Mouse (Mus musculus): ENCODE measurements around the gene Hdgfl3. TPM values are rescaled to one million over a fixed set of nuclear protein-coding genes. Genes with fewer than 3 reads are reported as not detected.

Gene Hdgfl3
- polyA plus RNA-seq, 1 experiment from 2014 or later = 14.0 TPM

- WGBS = 5% methylated on average over 5 of the region's 5 CpGs
- peaks cover 22% of the 10 kb centered on the region for H3K27me3 ChIP-seq
Observed at GRCm38 (mm10) chr7:81934806-81935205, 533 bp upstream of the Hdgfl3 start.

GRCm38 (mm10) chr7:81933601-81934266 lies 539 bp downstream of the Hdgfl3 start:
- peaks cover 15% of the 10 kb centered on the region for H3K4me1 ChIP-seq
- H3K9me3 ChIP-seq (replicated peaks) = no peaks in the 10 kb centered on the region
- H3K36me3 ChIP-seq = no peaks in the 10 kb centered on the region
- H3K4me2 ChIP-seq = peak overlapping the region; percentile 84
- ATAC-seq (replicated peaks; ENCODE audit: low FRiP score) = peak; percentile 84
- WGBS = under 1% methylated on average over 103 of the region's 103 CpGs
- peak overlapping the region; percentile 86 for H3K4me3 ChIP-seq (replicated peaks)
- H3K27ac ChIP-seq = peak overlapping the region; percentile 87
- peaks cover 22% of the 10 kb centered on the region for H3K27me3 ChIP-seq
- H3K9ac ChIP-seq = peak overlapping the region; percentile 87

More at GRCm38 (mm10) chr7:81934806-81935205, 533 bp upstream of the Hdgfl3 start:
- peaks cover 15% of the 10 kb centered on the region for H3K4me1 ChIP-seq
- H3K9me3 ChIP-seq (replicated peaks) = no peaks in the 10 kb centered on the region
- H3K36me3 ChIP-seq = no peaks in the 10 kb centered on the region
- H3K4me3 ChIP-seq (replicated peaks) = peak overlapping the region; percentile 86
- peak overlapping the region; percentile 87 for H3K27ac ChIP-seq
- peak overlapping the region; percentile 84 for H3K4me2 ChIP-seq
- peak overlapping the region; percentile 87 for H3K9ac ChIP-seq
- no peak; the same call in 1 of the 2 replicates for ATAC-seq (replicated peaks; ENCODE audit: low FRiP score)

GRCm38 (mm10) chr7:81933061-81933600 lies 1.1 kb downstream of the Hdgfl3 start:
- H3K36me3 ChIP-seq = no peaks in the 10 kb centered on the region
- H3K27ac ChIP-seq = peak overlapping the region; percentile 87
- H3K27me3 ChIP-seq = peaks cover 22% of the 10 kb centered on the region
- ATAC-seq (replicated peaks; ENCODE audit: low FRiP score) = peak; percentile 50; the same call in 1 of the 2 replicates
- H3K9me3 ChIP-seq (replicated peaks) = no peaks in the 10 kb centered on the region
- 6% methylated on average over 23 of the region's 23 CpGs for WGBS
- H3K4me2 ChIP-seq = peak overlapping the region; percentile 84
- H3K4me3 ChIP-seq (replicated peaks) = peak overlapping the region; percentile 86
- peak overlapping the region; percentile 87 for H3K9ac ChIP-seq
- H3K4me1 ChIP-seq = peaks cover 15% of the 10 kb centered on the region

GRCm38 (mm10) chr7:81932521-81933045 lies 1.7 kb downstream of the Hdgfl3 start:
- Histone ChIP-seq H3K36me3 (no peaks in the 10 kb centered on the region), H3K27ac (no peak overlapping the region), H3K4me2 (peak overlapping the region; percentile 84), H3K4me3 (replicated peaks) (peak overlapping the region; percentile 86), H3K27me3 (peaks cover 20% of the 10 kb centered on the region), H3K9ac (no peak overlapping the region), H3K9me3 (replicated peaks) (no peaks in the 10 kb centered on the region), H3K4me1 (peaks cover 15% of the 10 kb centered on the region)
- WGBS = 23% methylated on average over 5 of the region's 5 CpGs
- no peak for ATAC-seq (replicated peaks; ENCODE audit: low FRiP score)

- no peak overlapping the region for H3K4me3 ChIP-seq (replicated peaks)
- no peak for ATAC-seq (replicated peaks; ENCODE audit: low FRiP score)
- no peak overlapping the region for H3K9ac ChIP-seq
- peaks cover 11% of the 10 kb centered on the region; the same call in 1 of the 2 replicates for H3K4me1 ChIP-seq
- H3K4me2 ChIP-seq = no peak overlapping the region
- no peaks in the 10 kb centered on the region for H3K36me3 ChIP-seq
- no peak overlapping the region for H3K27ac ChIP-seq
- no peaks in the 10 kb centered on the region for H3K27me3 ChIP-seq
- H3K9me3 ChIP-seq (replicated peaks) = no peaks in the 10 kb centered on the region
- WGBS = 78% methylated on average over 7 of the region's 7 CpGs
Observed at GRCm38 (mm10) chr7:81928998-81929397, 5.3 kb downstream of the Hdgfl3 start.

GRCm38 (mm10) chr7:81921379-81921952 lies 12.8 kb downstream of the Hdgfl3 start:
- Histone ChIP-seq H3K4me3 (replicated peaks) (no peak overlapping the region), H3K27ac (no peak overlapping the region), H3K27me3 (no peaks in the 10 kb centered on the region), H3K36me3 (no peaks in the 10 kb centered on the region), H3K4me2 (no peak overlapping the region), H3K4me1 (no peaks in the 10 kb centered on the region), H3K9me3 (replicated peaks) (no peaks in the 10 kb centered on the region), H3K9ac (no peak overlapping the region)
- 68% methylated on average over 1 of the region's 1 CpGs for WGBS
- ATAC-seq (replicated peaks; ENCODE audit: low FRiP score) = no peak

- no peak overlapping the region for H3K27ac ChIP-seq
- no peak overlapping the region for H3K4me3 ChIP-seq (replicated peaks)
- H3K9ac ChIP-seq = no peak overlapping the region
- H3K27me3 ChIP-seq = no peaks in the 10 kb centered on the region
- H3K9me3 ChIP-seq (replicated peaks) = no peaks in the 10 kb centered on the region
- H3K4me1 ChIP-seq = no peaks in the 10 kb centered on the region
- WGBS = 87% methylated on average over 4 of the region's 4 CpGs
- no peak for ATAC-seq (replicated peaks; ENCODE audit: low FRiP score)
- H3K36me3 ChIP-seq = no peaks in the 10 kb centered on the region
- no peak overlapping the region for H3K4me2 ChIP-seq
Observed at GRCm38 (mm10) chr7:81920314-81920713, 14.0 kb downstream of the Hdgfl3 start.

- no peak for ATAC-seq (replicated peaks; ENCODE audit: low FRiP score)
- Histone ChIP-seq H3K27ac (no peak overlapping the region), H3K36me3 (no peaks in the 10 kb centered on the region), H3K4me1 (no peaks in the 10 kb centered on the region), H3K9ac (no peak overlapping the region), H3K27me3 (no peaks in the 10 kb centered on the region), H3K4me3 (replicated peaks) (no peak overlapping the region), H3K4me2 (no peak overlapping the region), H3K9me3 (replicated peaks) (no peaks in the 10 kb centered on the region)
- 69% methylated on average over 5 of the region's 5 CpGs for WGBS
Observed at GRCm38 (mm10) chr7:81918316-81918715, 16.0 kb downstream of the Hdgfl3 start.

GRCm38 (mm10) chr7:81904926-81905325 lies 29.3 kb downstream of the Hdgfl3 start:
- no peak overlapping the region for H3K9ac ChIP-seq
- no peak overlapping the region for H3K27ac ChIP-seq
- H3K4me3 ChIP-seq (replicated peaks) = no peak overlapping the region
- 87% methylated on average over 2 of the region's 2 CpGs for WGBS
- no peaks in the 10 kb centered on the region for H3K9me3 ChIP-seq (replicated peaks)
- ATAC-seq (replicated peaks; ENCODE audit: low FRiP score) = no peak
- no peak overlapping the region for H3K4me2 ChIP-seq
- H3K27me3 ChIP-seq = no peaks in the 10 kb centered on the region
- 0 out of 2 replicates have a peak, but pooled peaks cover 4% of the 10 kb centered on the region for H3K4me1 ChIP-seq
- H3K36me3 ChIP-seq = no peaks in the 10 kb centered on the region

GRCm38 (mm10) chr7:81904094-81904493 lies 30.2 kb downstream of the Hdgfl3 start:
- Histone ChIP-seq H3K4me1 (peaks cover 6% of the 10 kb centered on the region; the same call in 1 of the 2 replicates), H3K27me3 (no peaks in the 10 kb centered on the region), H3K4me3 (replicated peaks) (no peak overlapping the region), H3K4me2 (no peak overlapping the region), H3K36me3 (peaks cover 5% of the 10 kb centered on the region; the same call in 1 of the 2 replicates), H3K9ac (no peak overlapping the region), H3K27ac (no peak overlapping the region), H3K9me3 (replicated peaks) (no peaks in the 10 kb centered on the region)
- ATAC-seq (replicated peaks; ENCODE audit: low FRiP score) = peak; percentile 70; the same call in 1 of the 2 replicates
- 32% methylated on average over 4 of the region's 4 CpGs for WGBS

- Histone ChIP-seq H3K36me3 (peaks cover 11% of the 10 kb centered on the region; the same call in 1 of the 2 replicates), H3K9me3 (replicated peaks) (no peaks in the 10 kb centered on the region), H3K4me1 (peaks cover 8% of the 10 kb centered on the region; the same call in 1 of the 2 replicates), H3K27me3 (no peaks in the 10 kb centered on the region), H3K27ac (no peak overlapping the region), H3K9ac (no peak overlapping the region), H3K4me2 (peak overlapping the region; percentile 10; the same call in 1 of the 2 replicates), H3K4me3 (replicated peaks) (no peak overlapping the region)
- 45% methylated on average over 11 of the region's 11 CpGs for WGBS
- no peak; the same call in 1 of the 2 replicates for ATAC-seq (replicated peaks; ENCODE audit: low FRiP score)
Observed at GRCm38 (mm10) chr7:81899361-81899760, 34.9 kb downstream of the Hdgfl3 start.

- no peak overlapping the region for H3K4me3 ChIP-seq (replicated peaks)
- no peak overlapping the region for H3K4me2 ChIP-seq
- no peaks in the 10 kb centered on the region for H3K4me1 ChIP-seq
- WGBS = 90% methylated on average over 4 of the region's 4 CpGs
- no peak for ATAC-seq (replicated peaks; ENCODE audit: low FRiP score)
- H3K27ac ChIP-seq = no peak overlapping the region
- no peaks in the 10 kb centered on the region for H3K27me3 ChIP-seq
- no peak overlapping the region for H3K9ac ChIP-seq
- H3K9me3 ChIP-seq (replicated peaks) = no peaks in the 10 kb centered on the region
- H3K36me3 ChIP-seq = peaks cover 13% of the 10 kb centered on the region
Observed at GRCm38 (mm10) chr7:81885128-81885527, 49.1 kb downstream of the Hdgfl3 start.

Data from kidney, embryonic 15.5 days (tissue).